Mouse (Mus musculus) liver, embryonic 14.5 days (tissue): Measurements from ENCODE around the gene Ddx4. TPM values are rescaled to one million over a fixed set of nuclear protein-coding genes. Genes with fewer than 3 reads are reported as not detected.

Experiments used
- ATAC-seq: fragments of 200-750 bp; cut with Nextera tagmentation; 2 replicates; pipeline ENCODE4 v1.8.0; 2017; ENCODE audit warnings: moderate number of reproducible peaks, mild to moderate bottlenecking, moderate library complexity; ENCODE audit not compliant: insufficient read depth
- DNase-seq, 3 experiments: peaks; one replicate each; pipeline ENCODE4 v3.0.0-alpha.2; 2012 to 2013; ENCODE audit warnings: low read depth in 3 of 3, low spot score in 3 of 3
- H3K27ac ChIP-seq: fragments of 300-500 bp; sonication (generic); 2 replicates; pipeline ENCODE4 v1.5.1; 2014; ENCODE audit warnings: moderate library complexity, mild to moderate bottlenecking, control low read depth, inconsistent platforms
- H3K27me3 ChIP-seq: fragments of 300-500 bp; sonication (generic); 2 replicates; pipeline ENCODE4 v1.6.1; 2014; ENCODE audit warnings: mild to moderate bottlenecking, low read length, moderate library complexity; ENCODE audit not compliant: control insufficient read depth, insufficient read depth
- H3K36me3 ChIP-seq: fragments of 300-500 bp; sonication (generic); replicated peaks from 2 replicates; pipeline ENCODE4 v1.6.1; 2014; ENCODE audit warnings: low read depth; ENCODE audit not compliant: control insufficient read depth, insufficient read depth
- H3K4me1 ChIP-seq, 2 experiments: fragments of 200-500 bp in 1 of 2; fragments of 300-500 bp in 1 of 2; sonication (generic) in 1 of 2; replicated peaks; 2 replicates each; pipeline ENCODE4 v1.6.1; 2012 to 2014; ENCODE audit warnings: antibody characterized with exemption in 1 of 2, inconsistent platforms in 1 of 2, low read length in 1 of 2; ENCODE audit not compliant: control insufficient read depth in 2 of 2, insufficient read depth in 2 of 2
- H3K4me2 ChIP-seq: fragments of 300-500 bp; sonication (generic); 2 replicates; pipeline ENCODE4 v1.6.1; 2014; ENCODE audit warnings: low read depth, mild to moderate bottlenecking, control low read depth, moderate library complexity
- H3K4me3 ChIP-seq, 2 experiments: fragments of 200-500 bp in 1 of 2; fragments of 300-500 bp in 1 of 2; sonication (generic) in 1 of 2; 2 replicates each; pipeline ENCODE4 v1.5.1; 2012 to 2014; ENCODE audit warnings: low read depth in 2 of 2, low read length in 2 of 2, mild to moderate bottlenecking in 2 of 2, control low read depth in 1 of 2, inconsistent platforms in 1 of 2, moderate library complexity in 1 of 2; ENCODE audit not compliant: insufficient read depth in 1 of 2
- H3K9ac ChIP-seq: fragments of 300-500 bp; sonication (generic); replicated peaks from 2 replicates; pipeline ENCODE4 v1.6.1; 2014; ENCODE audit warnings: mild to moderate bottlenecking, control low read depth, moderate library complexity
- H3K9me3 ChIP-seq: fragments of 300-500 bp; sonication (generic); 2 replicates; pipeline ENCODE4 v1.6.1; 2016; ENCODE audit warnings: low read length, mixed read lengths; ENCODE audit not compliant: control insufficient read depth
- CTCF ChIP-seq: IDR thresholded peaks from 2 replicates; pipeline ENCODE4 v1.5.1; 2016; ENCODE audit warnings: antibody characterized with exemption, low read depth, control low read depth
- EP300 ChIP-seq: IDR thresholded peaks from 2 replicates; pipeline ENCODE4 v1.6.1; 2016; ENCODE audit warnings: antibody characterized with exemption, low read depth
- WGBS: fragments of 180-500 bp; shearing (Covaris S2); extraction: QIAGEN DNeasy Blood & Tissue Kit; methylation state at CpG from one replicate; pipeline ENCODE4 v1.1.7; 2014; ENCODE audit not compliant: insufficient replicate concordance; 5-methylcytosine and 5-hydroxymethylcytosine counted together
- polyA plus RNA-seq, 2 experiments: library from polyadenylated mRNA; depleted of rRNA in 1 of 2; stranded (reverse) in 1 of 2; unstranded in 1 of 2; fragments of >200 nt; fragmentation: Nextera tagmentation in 1 of 2; extraction: Ambion mirVana in 1 of 2; gene quantifications; 2 replicates each; pipeline versions ENCODE4 v1.2.1 to v1.2.3; 2012 to 2014

The Ddx4 gene
- polyA plus RNA-seq, 2 experiments, result 0.09 to 0.32 TPM

DNA sequence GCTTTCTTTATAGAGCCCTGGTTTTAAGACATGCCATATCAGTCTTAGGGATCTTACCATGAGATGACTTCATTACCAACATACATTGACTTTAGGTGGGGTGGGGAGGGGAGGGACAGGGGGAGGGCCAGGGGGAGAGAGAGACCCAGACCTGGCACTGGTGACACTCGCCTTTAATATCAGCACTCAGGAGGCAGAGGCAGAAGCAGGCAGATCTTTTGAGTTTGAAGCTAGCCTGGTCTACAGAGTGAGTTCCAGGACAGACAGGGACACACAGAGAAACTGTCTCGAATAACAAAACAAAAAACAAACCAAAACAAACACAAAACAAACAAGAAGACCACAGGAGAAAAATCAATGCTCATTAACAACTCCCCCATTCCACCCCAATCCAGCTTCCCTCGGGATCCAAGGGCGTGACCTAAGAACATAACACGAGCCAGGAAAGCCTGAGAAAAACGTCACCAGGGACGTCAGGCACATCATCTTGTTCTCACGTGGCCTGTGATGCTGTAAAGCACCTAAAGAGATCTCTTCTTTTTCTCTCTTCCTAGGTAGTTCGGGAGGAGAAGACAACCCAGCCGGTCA, 7.8 kb upstream of the Ddx4 start:
- WGBS, result 2% methylated on average over 10 of the region's 10 CpGs
- Histone ChIP-seq H3K27ac (no peak overlapping the region), H3K9me3 (no peaks in the 10 kb centered on the region), H3K4me1 (peaks cover 4 to 5% of the 10 kb centered on the region in 2 experiments; a peak in 3 of 4 replicates), H3K9ac (peak overlapping the region; percentile 68), H3K4me2 (peak overlapping the region; percentile 91), H3K36me3 (no peaks in the 10 kb centered on the region), H3K4me3 (peak overlapping the region; percentile 98 to 99), H3K27me3 (no peaks in the 10 kb centered on the region)
- peak; percentile 5; the same call in 1 of the 2 replicates for ATAC-seq
- no peak for TF ChIP-seq EP300
- no peak for TF ChIP-seq CTCF
- no peak for DNase-seq

DNA sequence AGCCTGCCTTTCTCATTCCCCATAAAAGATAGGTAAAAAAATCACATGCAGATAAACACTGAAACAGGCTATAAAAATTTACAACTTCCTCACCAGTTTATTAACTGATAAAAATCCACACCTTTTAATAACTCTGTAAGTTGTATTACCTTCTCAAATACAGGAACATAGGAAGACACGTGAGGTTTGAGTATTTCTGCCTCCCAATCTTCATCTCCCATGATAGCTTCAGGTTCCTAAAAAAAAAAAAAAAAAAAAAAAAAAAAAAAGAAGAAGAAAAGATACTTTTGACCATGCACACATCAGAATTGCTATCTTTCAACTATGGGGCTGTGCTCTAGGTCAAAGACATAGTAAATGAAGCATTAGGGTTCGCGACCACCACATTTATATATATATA, 1.1 kb downstream of the Ddx4 start:
- WGBS, result 67% methylated on average over 3 of the region's 3 CpGs
- Histone ChIP-seq H3K27ac (no peak overlapping the region), H3K4me1 (peaks cover 5 to 6% of the 10 kb centered on the region in 2 experiments), H3K4me3 (no peak overlapping the region), H3K4me2 (no peak overlapping the region), H3K9ac (no peak overlapping the region), H3K9me3 (peaks cover 2% of the 10 kb centered on the region; the same call in 1 of the 2 replicates), H3K36me3 (no peaks in the 10 kb centered on the region), H3K27me3 (no peaks in the 10 kb centered on the region)
- TF ChIP-seq EP300, result no peak
- no peak for TF ChIP-seq CTCF
- ATAC-seq (no peak), DNase-seq (no peak)

DNA sequence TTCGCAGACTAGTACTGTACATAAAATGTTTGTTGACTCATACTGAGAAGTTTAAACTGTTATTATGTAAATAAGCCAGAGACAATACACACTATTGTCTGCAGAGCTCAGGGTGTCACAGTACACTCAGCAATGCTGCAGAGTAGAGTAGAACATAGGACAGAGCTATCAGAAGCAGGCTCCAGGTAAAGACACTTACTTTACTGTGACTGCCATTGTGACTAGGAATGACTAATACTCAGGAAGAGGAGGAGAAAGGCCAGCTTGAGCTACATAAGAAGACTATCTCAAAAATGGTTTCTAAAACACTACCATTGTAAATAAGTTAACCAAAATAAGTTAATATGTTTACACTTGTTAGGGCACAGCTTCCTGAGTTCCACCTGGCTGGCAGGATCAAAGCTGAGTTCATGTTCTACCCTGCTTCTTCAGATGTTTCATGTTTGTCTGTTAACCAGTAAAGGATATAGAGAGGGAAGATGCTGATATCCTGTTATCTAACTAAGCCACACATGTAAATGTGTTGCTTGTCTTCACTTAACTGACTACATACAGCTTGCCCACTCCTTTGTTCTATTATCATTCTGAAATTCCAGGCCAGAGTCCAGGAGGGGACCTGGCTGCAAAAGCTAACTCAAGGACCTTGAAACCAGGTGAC, 6.6 kb downstream of the Ddx4 start:
- peak; percentile 30 to 55 (median 41) for DNase-seq

DNA sequence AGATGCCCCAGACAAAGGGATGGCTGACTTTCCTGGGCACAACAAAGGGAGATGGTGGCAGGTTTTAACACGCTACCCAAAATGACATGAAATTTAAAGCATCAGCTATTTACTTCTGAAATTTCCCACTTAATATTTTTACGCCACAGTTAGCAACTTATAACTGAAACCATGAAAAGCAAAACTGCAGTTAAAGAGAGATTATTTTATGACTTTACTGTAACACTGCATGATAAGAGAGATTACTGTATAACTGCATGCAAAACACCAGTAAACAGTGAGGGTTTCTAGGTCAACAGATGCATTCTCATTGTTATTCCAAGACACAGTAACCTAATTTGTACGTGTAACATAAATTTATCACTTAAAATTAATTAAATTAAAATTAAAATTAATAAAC, 7.3 kb downstream of the Ddx4 start:
- ATAC-seq (no peak), DNase-seq (no peak)
- Histone ChIP-seq H3K4me2 (no peak overlapping the region), H3K9me3 (no peaks in the 10 kb centered on the region), H3K4me1 (peaks cover 14 to 22% of the 10 kb centered on the region in 2 experiments), H3K27me3 (no peaks in the 10 kb centered on the region), H3K4me3 (no peak overlapping the region), H3K9ac (no peak overlapping the region), H3K27ac (no peak overlapping the region), H3K36me3 (no peaks in the 10 kb centered on the region)
- 66% methylated on average over 3 of the region's 3 CpGs for WGBS
- TF ChIP-seq CTCF (no peak), EP300 (no peak)

More for the DNA sequence above, 6.6 kb downstream of the Ddx4 start:
- Histone ChIP-seq H3K4me3 (no peak overlapping the region), H3K9ac (no peak overlapping the region), H3K27me3 (no peaks in the 10 kb centered on the region), H3K9me3 (no peaks in the 10 kb centered on the region), H3K36me3 (no peaks in the 10 kb centered on the region), H3K4me2 (peak overlapping the region; percentile 24), H3K27ac (peak overlapping the region; percentile 46), H3K4me1 (peaks cover 14 to 22% of the 10 kb centered on the region in 2 experiments)
- ATAC-seq, result peak; percentile 93
- peak; percentile 88 for TF ChIP-seq EP300
- TF ChIP-seq CTCF, result no peak
- 75% methylated on average over 1 of the region's 1 CpGs for WGBS

DNA sequence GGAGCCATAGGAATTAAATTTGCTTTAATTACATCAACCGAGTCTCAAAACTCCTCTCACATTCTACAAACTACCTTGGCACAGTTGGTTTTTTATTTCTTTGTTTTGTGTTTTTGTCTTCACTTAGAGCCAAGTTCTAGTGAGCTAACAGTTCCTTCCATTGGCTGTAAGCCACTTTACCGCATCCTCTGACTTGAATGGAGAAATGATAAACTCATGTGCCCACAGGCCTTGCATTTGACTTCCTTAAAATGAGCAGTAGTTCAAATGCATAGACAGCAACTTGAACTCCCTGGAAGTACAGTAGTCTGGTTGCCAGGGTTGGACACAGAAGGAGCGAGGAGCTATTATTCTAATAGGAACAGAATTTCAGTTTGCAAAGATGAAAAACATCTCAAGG, 9.4 kb downstream of the Ddx4 start:
- 78% methylated on average over 3 of the region's 3 CpGs for WGBS
- Histone ChIP-seq H3K4me2 (no peak overlapping the region), H3K27me3 (no peaks in the 10 kb centered on the region), H3K9ac (no peak overlapping the region), H3K36me3 (no peaks in the 10 kb centered on the region), H3K27ac (no peak overlapping the region), H3K9me3 (no peaks in the 10 kb centered on the region), H3K4me3 (no peak overlapping the region), H3K4me1 (peaks cover 14 to 25% of the 10 kb centered on the region in 2 experiments)
- ATAC-seq (no peak), DNase-seq (no peak)
- TF ChIP-seq CTCF (no peak), EP300 (no peak)
